Mouse (Mus musculus) kidney, postnatal 0 days (tissue): ENCODE measurements around the gene Stum. TPM values are rescaled to one million over a fixed set of nuclear protein-coding genes. Genes with fewer than 3 reads are reported as not detected.

Experiments
- ATAC-seq: fragments of 200-750 bp; cut with Nextera tagmentation; replicated peaks from 2 replicates; pipeline ENCODE4 v1.8.0; 2017; ENCODE audit warnings: low read depth, moderate number of reproducible peaks, moderate TSS enrichment, moderate library complexity; ENCODE audit not compliant: low FRiP score
- DNase-seq: peaks from one replicate; pipeline ENCODE4 v3.0.0-alpha.2; 2016; ENCODE audit warnings: low spot score
- H3K27ac ChIP-seq: fragments of 300-500 bp; sonication (generic); 2 replicates; pipeline ENCODE4 v1.5.1; 2014; ENCODE audit warnings: mild to moderate bottlenecking
- H3K27me3 ChIP-seq: fragments of 300-500 bp; sonication (generic); 2 replicates; pipeline ENCODE4 v1.6.1; 2014; ENCODE audit warnings: low read length, mixed read lengths; ENCODE audit not compliant: insufficient read depth
- H3K36me3 ChIP-seq: fragments of 300-500 bp; sonication (generic); 2 replicates; pipeline ENCODE4 v1.6.1; 2014; ENCODE audit warnings: low read length, mixed read lengths; ENCODE audit not compliant: insufficient read depth
- H3K4me1 ChIP-seq: fragments of 300-500 bp; sonication (generic); replicated peaks from 2 replicates; pipeline ENCODE4 v1.6.1; 2014; ENCODE audit warnings: antibody characterized with exemption, low read length, mixed read lengths; ENCODE audit not compliant: insufficient read depth
- H3K4me2 ChIP-seq: fragments of 300-500 bp; sonication (generic); 2 replicates; pipeline ENCODE4 v1.6.1; 2014; ENCODE audit warnings: mild to moderate bottlenecking, low read length, moderate library complexity, mixed read lengths
- H3K4me3 ChIP-seq: fragments of 300-500 bp; sonication (generic); replicated peaks from 2 replicates; pipeline ENCODE4 v1.5.1; 2014; ENCODE audit warnings: low read depth, low read length
- H3K9ac ChIP-seq: fragments of 300-500 bp; sonication (generic); 2 replicates; pipeline ENCODE4 v1.6.1; 2014; ENCODE audit warnings: low read depth, low read length
- H3K9me3 ChIP-seq: fragments of 300-500 bp; sonication (generic); replicated peaks from 2 replicates; pipeline ENCODE4 v1.6.1; 2016; ENCODE audit warnings: low read length, inconsistent platforms, mixed read lengths
- CTCF ChIP-seq: IDR thresholded peaks from 2 replicates; pipeline ENCODE4 v1.5.1; 2016; ENCODE audit warnings: antibody characterized with exemption, low read depth, mild to moderate bottlenecking, moderate library complexity
- WGBS: fragments of 180-500 bp; shearing (Covaris S2); extraction: QIAGEN DNeasy Blood & Tissue Kit; methylation state at CpG from one replicate; pipeline ENCODE4 v1.1.7; 2014; 5-methylcytosine and 5-hydroxymethylcytosine counted together
- polyA plus RNA-seq: library from polyadenylated mRNA; unstranded; fragments of >200 nt; fragmentation: Nextera tagmentation; extraction: Ambion mirVana; gene quantifications from 2 replicates; pipeline ENCODE4 v1.2.1, GENCODE M21; 2015

Gene Stum
- polyA plus RNA-seq, 1 experiment from 2014 or later: 1.0 TPM

DNA sequence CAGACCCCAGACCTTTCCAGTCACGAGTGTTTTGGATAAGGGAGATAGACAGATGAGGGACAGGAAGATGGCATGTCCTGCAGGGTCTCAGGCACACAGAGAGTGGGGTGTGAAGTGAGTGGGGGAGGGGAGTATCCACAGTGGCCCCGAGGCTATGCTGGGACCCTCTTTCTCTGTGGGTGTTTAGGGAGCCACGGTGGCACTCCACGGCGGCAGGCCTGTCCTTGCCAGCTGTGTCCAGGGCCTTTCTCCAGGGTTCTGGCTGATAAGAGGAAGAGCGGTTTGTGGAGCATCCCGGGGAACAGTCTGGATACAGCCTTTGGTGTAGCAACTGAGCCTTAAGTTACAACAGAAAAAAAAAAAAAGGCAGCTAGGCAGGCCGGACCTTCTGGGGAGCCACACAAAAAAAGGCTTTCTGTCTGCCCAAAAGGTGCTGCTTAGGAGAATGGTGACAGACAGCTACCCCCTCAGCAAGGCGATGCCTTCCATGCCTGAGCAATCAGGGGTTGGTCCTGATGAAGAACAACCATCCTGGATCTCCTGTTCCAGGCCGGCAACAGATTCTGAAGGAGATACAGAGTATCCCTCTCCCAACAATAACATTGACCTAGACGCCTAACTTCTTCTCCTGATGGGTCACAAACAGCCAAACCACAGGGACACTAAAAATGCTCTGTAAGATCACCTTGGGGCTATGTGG, 76.8 kb downstream of the Stum start:
- WGBS: 60% methylated on average over 11 of the region's 11 CpGs
- H3K36me3 ChIP-seq: no peaks in the 10 kb centered on the region
- H3K9me3 ChIP-seq: no peaks in the 10 kb centered on the region
- H3K27me3 ChIP-seq: no peaks in the 10 kb centered on the region
- DNase-seq (no peak), ATAC-seq (no peak)
- no peak overlapping the region for H3K9ac ChIP-seq
- peak overlapping the region; percentile 32 for H3K27ac ChIP-seq
- no peak overlapping the region for H3K4me3 ChIP-seq
- TF ChIP-seq CTCF: no peak
- no peak overlapping the region; the same call in 1 of the 2 replicates for H3K4me2 ChIP-seq
- H3K4me1 ChIP-seq: peaks cover 38% of the 10 kb centered on the region

DNA sequence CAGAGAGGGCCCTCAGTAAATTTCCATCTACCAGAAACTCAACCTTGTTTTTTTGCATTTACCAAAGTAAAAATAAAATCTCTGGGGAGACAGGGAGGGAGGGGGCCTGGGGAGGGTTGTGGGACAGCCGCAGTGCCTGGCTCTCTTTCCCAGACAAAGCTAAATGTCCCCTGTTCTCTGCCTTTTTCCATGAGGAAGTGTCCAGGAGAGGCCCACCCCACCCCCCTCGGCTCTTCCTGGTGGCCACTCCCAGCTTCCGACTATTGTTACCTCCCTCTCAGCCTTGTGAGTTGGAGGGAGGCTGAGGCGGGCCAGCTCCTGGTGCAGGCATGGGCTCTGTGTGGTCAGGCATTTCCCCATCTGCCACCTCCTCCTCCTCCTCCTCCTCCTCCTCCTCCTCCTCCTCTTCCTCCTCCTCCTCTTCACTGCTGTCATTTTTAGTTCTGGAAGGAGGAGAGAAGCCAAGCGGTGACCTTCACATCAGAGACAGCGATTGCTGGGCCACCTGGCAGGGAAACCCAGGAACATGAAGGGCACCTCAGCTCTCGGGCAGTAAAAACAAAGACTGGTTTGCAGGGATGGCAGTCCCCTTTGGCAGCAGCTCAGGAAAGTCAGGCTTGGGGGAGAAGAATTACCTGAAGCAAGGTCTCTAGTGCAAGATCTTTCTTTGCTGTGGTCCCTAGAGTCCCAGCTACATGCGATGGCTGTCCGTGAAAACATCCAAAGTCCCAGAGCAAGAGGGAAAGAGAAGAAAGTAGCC, 77.5 kb downstream of the Stum start:
- ATAC-seq (no peak), DNase-seq (peak; percentile 58)

GRCm38 (mm10) chr1:180404706-180405105, 78.6 kb downstream of the Stum start:
- 84% methylated on average over 3 of the region's 3 CpGs for WGBS
- H3K4me2 ChIP-seq: peak overlapping the region; percentile 25; the same call in 1 of the 2 replicates

More for the DNA sequence above, 77.5 kb downstream of the Stum start:
- no peak for TF ChIP-seq CTCF
- H3K27ac ChIP-seq: peak overlapping the region; percentile 85
- no peaks in the 10 kb centered on the region for H3K27me3 ChIP-seq
- H3K9me3 ChIP-seq: no peaks in the 10 kb centered on the region
- peaks cover 38% of the 10 kb centered on the region for H3K4me1 ChIP-seq
- H3K9ac ChIP-seq: no peak overlapping the region
- no peaks in the 10 kb centered on the region for H3K36me3 ChIP-seq
- WGBS: 65% methylated on average over 9 of the region's 9 CpGs
- H3K4me3 ChIP-seq: no peak overlapping the region
- no peak overlapping the region for H3K4me2 ChIP-seq

DNA sequence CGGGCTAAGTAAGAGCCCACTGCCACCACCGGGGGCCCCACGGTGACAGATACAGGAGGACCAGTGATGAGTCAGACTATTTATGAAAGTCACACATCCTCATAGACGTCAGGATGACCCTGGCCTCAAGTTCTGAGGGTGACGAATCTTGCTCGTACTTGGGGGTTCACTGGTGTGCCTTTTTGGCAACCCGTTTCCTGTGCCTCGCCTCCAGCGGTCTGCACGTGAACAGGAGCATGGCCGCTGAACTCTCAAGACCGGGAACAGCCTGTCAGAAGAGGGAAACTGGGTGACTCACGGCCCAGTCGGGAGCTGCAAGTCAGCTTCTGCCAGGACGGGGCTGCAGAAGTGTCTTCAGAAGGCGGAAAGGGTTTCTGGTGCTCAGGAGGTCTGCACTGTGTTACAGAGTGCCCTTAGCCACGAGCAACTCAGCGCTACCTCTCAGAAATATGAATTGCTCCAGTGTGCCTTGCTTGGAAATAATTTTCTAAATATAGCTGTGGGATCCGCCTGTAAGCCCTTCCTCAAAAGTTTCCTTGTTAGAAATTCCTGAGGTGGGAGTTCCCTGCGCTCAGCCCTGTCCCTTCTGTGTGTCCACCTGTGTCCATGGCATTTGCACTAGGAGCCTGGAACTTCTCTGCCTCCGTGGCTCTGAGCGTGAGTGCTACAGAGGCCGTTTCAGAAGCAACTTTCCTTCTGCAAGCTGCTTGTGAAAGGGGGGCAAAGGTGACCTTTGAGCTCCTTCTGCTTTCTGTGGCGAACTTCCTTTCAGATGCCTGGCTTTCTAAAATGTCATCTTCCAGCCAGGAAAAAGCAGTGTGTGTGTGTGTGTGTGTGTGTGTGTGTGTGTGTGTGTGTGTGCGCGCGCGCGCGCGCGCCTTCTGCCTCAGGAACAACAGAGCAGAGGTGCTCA, 79.4 kb downstream of the Stum start:
- H3K4me1 ChIP-seq: peaks cover 26% of the 10 kb centered on the region
- TF ChIP-seq CTCF: no peak
- WGBS: 38% methylated on average over 32 of the region's 32 CpGs
- H3K36me3 ChIP-seq: no peaks in the 10 kb centered on the region
- H3K4me2 ChIP-seq: peak overlapping the region; percentile 25
- H3K27ac ChIP-seq: peak overlapping the region; percentile 85
- no peak overlapping the region for H3K4me3 ChIP-seq
- no peaks in the 10 kb centered on the region for H3K27me3 ChIP-seq
- 0 out of 2 replicates have a peak overlapping the region, but pooled peaks have one; percentile 8 for H3K9ac ChIP-seq
- no peaks in the 10 kb centered on the region for H3K9me3 ChIP-seq
- ATAC-seq (peak; percentile 29; the same call in 1 of the 2 replicates), DNase-seq (peak; percentile 82)

More at GRCm38 (mm10) chr1:180404706-180405105, 78.6 kb downstream of the Stum start:
- ATAC-seq: no peak
- no peak for DNase-seq
- no peaks in the 10 kb centered on the region for H3K9me3 ChIP-seq
- H3K9ac ChIP-seq: no peak overlapping the region
- no peak overlapping the region for H3K4me3 ChIP-seq
- H3K27me3 ChIP-seq: no peaks in the 10 kb centered on the region
- TF ChIP-seq CTCF: no peak
- H3K4me1 ChIP-seq: peaks cover 34% of the 10 kb centered on the region
- H3K27ac ChIP-seq: peak overlapping the region; percentile 85
- no peaks in the 10 kb centered on the region for H3K36me3 ChIP-seq

DNA sequence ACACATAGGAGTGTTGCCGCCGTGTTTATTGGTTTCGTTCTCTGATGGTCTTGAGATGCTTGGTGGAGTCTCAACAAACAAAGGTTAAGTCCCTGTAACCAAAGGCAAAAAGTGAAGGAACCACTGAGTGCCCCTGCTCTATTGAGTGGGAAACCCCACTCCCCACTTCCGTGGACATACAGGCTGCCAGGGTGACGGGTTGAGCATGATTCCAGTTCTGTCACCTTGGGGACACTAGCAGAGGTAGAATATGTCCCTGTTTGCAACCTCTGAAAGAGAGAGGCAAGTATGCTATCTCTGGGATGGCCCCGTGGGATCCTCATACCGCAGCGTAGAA, 80.0 kb downstream of the Stum start:
- ATAC-seq (no peak), DNase-seq (no peak)
- 86% methylated on average over 8 of the region's 8 CpGs for WGBS
- Histone ChIP-seq H3K27me3 (no peaks in the 10 kb centered on the region), H3K36me3 (no peaks in the 10 kb centered on the region), H3K4me3 (no peak overlapping the region), H3K4me2 (no peak overlapping the region; the same call in 1 of the 2 replicates), H3K9me3 (no peaks in the 10 kb centered on the region), H3K27ac (peak overlapping the region; percentile 85), H3K9ac (no peak overlapping the region), H3K4me1 (peaks cover 20% of the 10 kb centered on the region)
- no peak for TF ChIP-seq CTCF
